Mouse (Mus musculus) gastrocnemius, postnatal 14 days (tissue): ENCODE data around the gene Asl. TPM values are rescaled to one million over a fixed set of nuclear protein-coding genes. Genes with fewer than 3 reads are reported as not detected.
A peak's percentile ranks its signal among the peaks of the same experiment; 100 is the strongest.

Experiments used
- DNase-seq: peaks from one replicate; pipeline ENCODE4 v3.0.0; 2021; ENCODE audit warnings: mixed read lengths
- intact Hi-C: fragments of 180-260 bp; cut with DNase I; formaldehyde crosslinking; loops from one replicate; pipeline ENCODE4 v1.15.1; 2025; ENCODE audit warnings: low total_unique reads
- total RNA-seq, 2 experiments: library from RNA; stranded (reverse); gene quantifications; 2 replicates each; pipeline ENCODE4 v1.2.3; 2021

The Asl gene
- total RNA-seq, 2 experiments from 2014 or later: 12.5 to 15.8 TPM

GRCm38 (mm10) chr5:130019461-130019860 is 9.6 kb downstream of the Asl start:
- no peak for DNase-seq
- intact Hi-C loops: no loop called here

GRCm38 (mm10) chr5:130015104-130015503 is 13.9 kb downstream of the Asl start:
- DNase-seq: no peak
- intact Hi-C loops: no loop called here

GRCm38 (mm10) chr5:130010961-130011360 is 18.1 kb downstream of the Asl start:
- intact Hi-C loops: no loop called here
- no peak for DNase-seq

- DNase-seq: no peak
- intact Hi-C loops: no loop called here
These were observed 19.3 kb downstream of the Asl start for GRCm38 (mm10) chr5:130009784-130010183.

- intact Hi-C loops: no loop called here
- DNase-seq: no peak
These were observed 20.9 kb downstream of the Asl start for GRCm38 (mm10) chr5:130008034-130008590.

- intact Hi-C loops: no loop called here
- no peak for DNase-seq
These were observed 21.7 kb downstream of the Asl start for GRCm38 (mm10) chr5:130007344-130007743.

GRCm38 (mm10) chr5:130003229-130003628 is 25.8 kb downstream of the Asl start:
- intact Hi-C loops: no loop called here
- no peak for DNase-seq

- intact Hi-C loops: no loop called here
- peak; percentile 87 for DNase-seq
These were observed 26.5 kb downstream of the Asl start, which contains the start of gene Gusb for GRCm38 (mm10) chr5:130002301-130003146. Gusb (minus strand) TSS chr5:130003049.

GRCm38 (mm10) chr5:130001356-130001987 is 27.6 kb downstream of the Asl start:
- DNase-seq: no peak
- intact Hi-C loops: no loop called here

- intact Hi-C loops: no loop called here
- DNase-seq: no peak
These were observed 28.3 kb downstream of the Asl start for GRCm38 (mm10) chr5:130000735-130001134.

- intact Hi-C loops: no loop called here
- peak; percentile 23 for DNase-seq
These were observed 29.9 kb downstream of the Asl start for GRCm38 (mm10) chr5:129999097-129999496.

- no peak for DNase-seq
- intact Hi-C loops: no loop called here
These were observed 31.3 kb downstream of the Asl start for GRCm38 (mm10) chr5:129997700-129998099.

GRCm38 (mm10) chr5:129994989-129995388 is 34.1 kb downstream of the Asl start:
- intact Hi-C loops: no loop called here
- DNase-seq: no peak

GRCm38 (mm10) chr5:129993374-129993773 is 35.7 kb downstream of the Asl start:
- no peak for DNase-seq
- intact Hi-C loops: no loop called here

- intact Hi-C loops: no loop called here
- DNase-seq: no peak
These were observed 37.1 kb downstream of the Asl start for GRCm38 (mm10) chr5:129991898-129992297.

GRCm38 (mm10) chr5:129989376-129989775 is 39.7 kb downstream of the Asl start:
- no peak for DNase-seq
- intact Hi-C loops: no loop called here

GRCm38 (mm10) chr5:129980216-129980615 is 48.8 kb downstream of the Asl start:
- intact Hi-C loops: no loop called here

GRCm38 (mm10) chr5:129978608-129979007 is 50.4 kb downstream of the Asl start:
- no peak for DNase-seq
- intact Hi-C loops: no loop called here

More at GRCm38 (mm10) chr5:129980216-129980615, 48.8 kb downstream of the Asl start:
- DNase-seq: no peak

GRCm38 (mm10) chr5:129977768-129978167 is 51.3 kb downstream of the Asl start:
- no peak for DNase-seq
- intact Hi-C loops: no loop called here

GRCm38 (mm10) chr5:129974866-129975311 is 54.2 kb downstream of the Asl start:
- no peak for DNase-seq
- intact Hi-C loops: no loop called here
